Mouse (Mus musculus): Measurements from ENCODE around the gene Ctla2b. TPM values are rescaled to one million over a fixed set of nuclear protein-coding genes. Genes with fewer than 3 reads are reported as not detected.

Ctla2b gene
- polyA plus RNA-seq, 1 experiment: 0.23 TPM

- no peak within 1 kb of the TSS for H3K27ac ChIP-seq (ENCODE audit: control insufficient read depth, insufficient read depth, low read depth, low read length)
- no peaks in the 10 kb centered on the region for H3K36me3 ChIP-seq (ENCODE audit: control insufficient read depth, insufficient read depth, low read length)
- H3K4me1 ChIP-seq (ENCODE audit: control insufficient read depth, insufficient read depth, low read length): no peaks in the 10 kb centered on the region
- H3K27me3 ChIP-seq (ENCODE audit: control insufficient read depth, insufficient read depth, low read length): no peaks in the 10 kb centered on the region
- no peak within 1 kb of the TSS for H3K4me3 ChIP-seq (ENCODE audit: control insufficient read depth, low read depth, low read length)
- TF ChIP-seq POLR2A (IDR thresholded peaks at IDR 0.05; ENCODE audit: control insufficient read depth, low read depth, low read length) (no peak), CTCF (IDR thresholded peaks at IDR 0.05; ENCODE audit: control insufficient read depth, insufficient read depth, insufficient replicate concordance, low read depth, low read length) (no peak)
Observed at GRCm38 (mm10) chr13:60864281-60864680, 33.0 kb downstream of the Ctla2b start, which contains the start of gene 4930486L24Rik. TSS of gene 4930486L24Rik (minus strand) at chr13:60864475.

GRCm38 (mm10) chr13:60848241-60849120 lies 48.8 kb downstream of the Ctla2b start:
- H3K36me3 ChIP-seq (ENCODE audit: control insufficient read depth, insufficient read depth, low read length): no peaks in the 10 kb centered on the region
- no peaks in the 10 kb centered on the region for H3K27me3 ChIP-seq (ENCODE audit: control insufficient read depth, insufficient read depth, low read length)
- H3K4me1 ChIP-seq (ENCODE audit: control insufficient read depth, insufficient read depth, low read length): no peaks in the 10 kb centered on the region
- H3K27ac ChIP-seq (ENCODE audit: control insufficient read depth, insufficient read depth, low read depth, low read length): no peak overlapping the region
- no peak overlapping the region for H3K4me3 ChIP-seq (ENCODE audit: control insufficient read depth, low read depth, low read length)
- TF ChIP-seq POLR2A (IDR thresholded peaks at IDR 0.05; ENCODE audit: control insufficient read depth, low read depth, low read length) (no peak), CTCF (IDR thresholded peaks at IDR 0.05; ENCODE audit: control insufficient read depth, insufficient read depth, insufficient replicate concordance, low read depth, low read length) (no peak)

Other genes starting within 250 kb of the Ctla2b start
- gene BC051665, start 111.1 kb downstream of the Ctla2b start, polyA plus RNA-seq (2012; rRNA removed): not detected in 2 replicates
- not detected in 2 replicates for gene Ctsll3, start 94.6 kb downstream of the Ctla2b start, polyA plus RNA-seq (2012; rRNA removed)
- 0.23 and 0.36 TPM in 2 replicates for gene 4930486L24Rik, start 33.0 kb downstream of the Ctla2b start, polyA plus RNA-seq (2012; rRNA removed)
- 0.12 TPM in 1 of 2 replicates, not detected in the other for gene Gm49392, start 553 bp downstream of the Ctla2b start, polyA plus RNA-seq (2012; rRNA removed)
- gene Tpbpb, start 7.4 kb upstream of the Ctla2b start, polyA plus RNA-seq (2012; rRNA removed): not detected in 2 replicates
- not detected in 2 replicates for gene Gm49393, start 38.1 kb upstream of the Ctla2b start, polyA plus RNA-seq (2012; rRNA removed)
- 0.15 and 0.37 TPM in 2 replicates for gene Gm49391, start 39.1 kb upstream of the Ctla2b start, polyA plus RNA-seq (2012; rRNA removed)
- 0.22 and 1.2 TPM in 2 replicates for gene Ctla2a, start 39.2 kb upstream of the Ctla2b start, polyA plus RNA-seq (2012; rRNA removed)
- not detected in 2 replicates for gene Tpbpa, start 44.5 kb upstream of the Ctla2b start, polyA plus RNA-seq (2012; rRNA removed)
- gene Ctsj, start 108.5 kb upstream of the Ctla2b start, polyA plus RNA-seq (2012; rRNA removed): not detected in 2 replicates
- gene Ctsq, start 143.2 kb upstream of the Ctla2b start, polyA plus RNA-seq (2012; rRNA removed): not detected in 2 replicates